Mouse (Mus musculus): ENCODE measurements around the gene Ncln.

The Ncln gene

DNA sequence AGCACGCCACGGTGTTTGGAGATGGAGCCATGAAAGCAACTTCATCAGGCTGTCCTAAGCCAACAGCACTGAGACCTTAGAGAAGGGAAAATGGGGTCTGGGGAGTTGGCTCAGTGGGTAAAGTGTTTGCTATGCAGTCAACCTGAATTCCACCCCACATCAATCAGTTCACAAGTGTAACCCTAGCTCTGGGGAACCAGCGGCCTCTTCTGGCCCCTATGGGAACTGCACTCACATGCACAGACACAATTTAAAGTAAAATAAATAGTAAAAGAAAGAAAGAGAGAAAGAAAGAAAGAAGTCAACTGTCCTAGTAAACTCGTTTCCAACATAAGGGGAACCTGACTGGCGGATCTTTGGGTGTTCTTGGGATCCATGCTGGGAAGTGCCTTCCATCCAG lies 17.6 kb upstream of the Ncln start:
- DNase-seq (ENCODE audit: low spot score in 2 of 2) = no peak

DNA sequence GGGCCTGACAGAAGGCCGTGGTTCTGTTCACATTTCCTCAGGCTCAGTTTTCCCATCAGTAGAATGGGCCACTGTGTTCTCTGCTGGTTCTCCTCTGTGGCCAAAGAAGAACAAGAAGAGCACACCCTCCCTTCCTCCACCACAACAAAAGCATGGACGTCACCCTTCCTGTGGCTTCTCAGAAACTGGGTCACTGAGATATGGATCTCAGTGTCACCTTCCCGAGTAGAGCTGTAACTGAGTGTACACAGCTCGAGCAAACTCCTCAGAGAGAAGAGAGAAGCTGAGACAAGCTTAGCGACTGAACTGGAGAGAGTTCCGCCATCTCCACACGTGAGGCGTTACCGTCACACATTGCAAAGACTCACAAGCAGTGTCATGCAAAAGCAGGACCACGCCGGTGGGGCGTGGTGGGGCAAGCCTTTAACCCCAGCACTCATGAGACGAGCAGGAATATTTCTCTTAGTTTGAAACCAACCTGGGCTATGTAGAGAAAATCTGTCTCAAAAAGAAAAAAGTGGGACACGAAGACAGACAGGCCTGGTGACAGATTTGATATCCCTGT lies 14.1 kb upstream of the Ncln start:
- no peak for DNase-seq (ENCODE audit: low spot score in 2 of 2)

DNA sequence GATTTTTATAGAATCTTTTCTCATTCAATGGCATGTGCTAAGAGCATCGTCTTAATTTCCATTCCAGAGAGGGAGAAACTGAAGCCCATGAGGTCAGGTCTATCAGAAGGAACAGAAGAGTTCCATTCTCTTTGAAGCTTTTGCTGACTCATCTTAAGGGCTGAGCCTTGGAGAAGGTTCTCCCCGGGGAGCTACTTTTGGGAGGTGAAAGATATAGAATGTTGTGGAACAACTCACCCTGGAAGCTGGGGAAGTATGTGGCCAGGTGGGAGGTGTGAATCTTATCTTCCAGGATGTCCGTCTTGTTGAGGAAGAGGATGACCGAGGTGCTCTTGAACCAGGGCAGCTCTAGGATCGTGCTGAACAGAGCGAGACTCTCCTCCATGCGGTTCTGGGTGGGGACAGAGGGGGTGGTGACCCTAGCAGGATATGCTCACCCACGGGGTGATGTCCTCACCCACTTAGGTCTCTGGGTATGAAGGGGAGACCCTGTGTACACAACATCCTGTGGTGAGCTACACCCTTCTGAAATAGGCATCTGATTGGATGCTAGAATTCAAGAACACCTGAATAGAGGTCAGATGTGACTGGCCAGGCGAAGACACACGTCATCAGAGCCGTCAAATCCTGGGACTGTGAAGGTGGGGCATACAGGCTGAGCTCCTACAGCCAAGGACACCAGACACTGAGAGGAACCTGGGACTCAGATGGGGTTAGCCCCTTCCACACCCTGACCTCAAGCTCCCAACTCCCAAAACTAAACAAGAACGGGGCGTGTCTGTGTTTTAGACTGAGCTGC lies 11.7 kb upstream of the Ncln start:
- no peak for DNase-seq (ENCODE audit: low spot score in 2 of 2)

DNA sequence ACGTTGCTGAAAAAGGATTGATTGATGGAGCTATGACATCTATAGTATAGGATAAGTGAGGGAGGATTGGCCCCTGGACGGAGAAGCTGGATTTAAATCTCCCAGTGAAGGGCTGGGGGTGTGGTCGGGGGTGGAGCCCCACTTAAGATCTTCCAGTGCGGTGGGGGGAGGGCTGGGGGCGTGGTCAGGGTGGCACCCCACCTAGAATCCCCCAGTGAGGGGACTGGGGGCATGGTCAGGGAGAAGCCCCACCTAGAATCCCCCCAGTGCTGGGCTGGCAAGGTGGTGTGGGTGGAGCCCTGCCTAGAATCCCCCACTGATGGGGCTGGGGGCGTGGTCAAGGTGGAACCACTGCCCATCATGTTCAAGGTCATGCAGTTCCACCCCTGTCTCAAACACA lies 10.9 kb upstream of the Ncln start:
- DNase-seq (ENCODE audit: low spot score in 2 of 2) = no peak

DNA sequence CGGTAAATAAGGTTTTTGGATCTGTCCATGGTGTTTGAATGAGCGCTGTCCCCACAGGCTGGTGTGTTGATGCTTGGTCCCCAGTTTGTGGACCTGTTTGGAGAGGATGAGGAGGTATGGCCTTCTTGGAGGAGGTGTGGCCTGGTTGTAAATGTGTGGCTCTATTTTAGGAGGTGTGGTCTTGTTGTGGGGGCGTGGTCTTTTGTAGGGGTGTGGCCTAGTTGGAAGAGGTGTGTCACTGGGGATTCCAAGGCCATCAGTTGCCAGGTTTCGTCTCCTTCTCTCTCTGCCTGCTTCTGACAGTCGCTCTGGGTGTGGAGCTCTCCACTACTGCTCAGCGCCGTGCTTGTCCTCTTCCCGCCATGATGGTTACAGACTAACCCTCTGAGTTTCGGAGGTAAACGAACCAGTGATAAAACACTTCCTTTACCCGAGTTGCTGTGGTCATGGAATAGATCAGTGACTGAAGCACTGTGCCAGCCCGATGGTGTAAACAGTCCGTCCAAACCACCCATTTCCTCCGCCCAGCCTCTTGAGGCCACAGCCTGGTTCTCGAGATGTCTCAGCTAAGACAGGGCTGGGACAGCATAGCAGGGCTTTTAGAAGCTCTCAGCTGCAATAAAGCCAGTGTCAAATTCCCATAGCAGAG lies 8.9 kb upstream of the Ncln start:
- no peak for DNase-seq (ENCODE audit: low spot score in 2 of 2)

DNA sequence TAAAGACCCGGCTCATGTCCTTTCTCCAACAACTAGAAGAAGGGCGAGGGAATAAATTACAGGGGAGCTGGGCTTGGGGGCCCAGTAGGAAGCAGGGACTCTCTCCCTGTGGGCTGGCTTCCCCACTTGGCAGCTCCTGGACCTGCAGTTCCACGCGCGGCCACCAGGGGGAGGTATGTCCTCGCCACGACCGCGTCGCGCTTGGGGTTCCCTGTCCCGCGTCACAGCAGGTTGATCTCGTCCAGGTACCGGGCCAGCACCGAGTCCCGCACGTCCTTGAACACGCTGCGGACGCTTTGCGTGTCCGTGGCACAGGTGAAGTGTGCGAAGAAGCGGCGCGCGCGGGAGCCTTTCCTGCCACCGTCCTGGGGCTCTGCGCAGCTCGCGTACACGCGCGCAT lies 6.5 kb upstream of the Ncln start:
- DNase-seq (ENCODE audit: low spot score in 2 of 2) = peak; percentile 82 to 95

DNA sequence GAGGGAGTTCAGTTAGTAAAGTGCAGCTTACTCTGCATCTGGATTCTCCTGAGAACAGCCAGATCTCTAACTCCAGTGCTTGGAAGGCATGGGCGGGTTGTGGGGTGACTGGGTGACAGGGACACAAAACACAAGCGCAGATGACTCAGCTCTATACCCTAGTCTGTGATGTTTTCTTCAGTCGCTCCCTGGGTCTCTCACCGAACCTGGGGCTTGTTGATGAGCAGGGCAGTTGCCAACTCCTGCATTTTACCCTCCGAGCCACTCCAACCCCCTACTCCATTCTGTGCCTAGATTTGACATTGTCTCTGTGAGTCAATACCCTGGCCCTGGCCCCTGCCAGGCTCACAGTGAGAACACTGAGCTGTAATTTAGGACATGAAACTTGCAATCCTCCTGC lies 5.7 kb upstream of the Ncln start:
- DNase-seq (ENCODE audit: low spot score in 2 of 2) = no peak

DNA sequence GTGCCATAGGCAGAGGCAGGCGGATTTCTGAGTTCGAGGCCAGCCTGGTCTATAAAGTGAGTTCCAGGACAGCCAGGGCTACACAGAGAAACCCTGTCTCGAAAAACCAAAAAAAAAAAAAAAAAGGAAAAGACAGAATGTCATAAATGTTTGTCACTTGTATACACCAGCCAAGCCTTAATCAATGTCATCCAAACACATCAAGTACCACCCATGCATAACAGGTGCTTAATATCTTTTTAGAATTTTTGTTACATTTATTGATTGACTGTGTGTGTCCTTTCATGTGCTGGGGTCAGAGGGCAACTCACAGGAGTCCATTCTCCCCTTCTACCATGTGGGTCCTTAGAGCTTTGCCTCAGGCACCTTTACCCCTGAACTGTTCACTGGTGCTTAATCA lies 3.8 kb upstream of the Ncln start, which contains the start of gene S1pr4:
Gene S1pr4 (minus strand): TSS at position 101 of the 400 bp plus-strand sequence.
- DNase-seq (ENCODE audit: low spot score in 2 of 2) = no peak

DNA sequence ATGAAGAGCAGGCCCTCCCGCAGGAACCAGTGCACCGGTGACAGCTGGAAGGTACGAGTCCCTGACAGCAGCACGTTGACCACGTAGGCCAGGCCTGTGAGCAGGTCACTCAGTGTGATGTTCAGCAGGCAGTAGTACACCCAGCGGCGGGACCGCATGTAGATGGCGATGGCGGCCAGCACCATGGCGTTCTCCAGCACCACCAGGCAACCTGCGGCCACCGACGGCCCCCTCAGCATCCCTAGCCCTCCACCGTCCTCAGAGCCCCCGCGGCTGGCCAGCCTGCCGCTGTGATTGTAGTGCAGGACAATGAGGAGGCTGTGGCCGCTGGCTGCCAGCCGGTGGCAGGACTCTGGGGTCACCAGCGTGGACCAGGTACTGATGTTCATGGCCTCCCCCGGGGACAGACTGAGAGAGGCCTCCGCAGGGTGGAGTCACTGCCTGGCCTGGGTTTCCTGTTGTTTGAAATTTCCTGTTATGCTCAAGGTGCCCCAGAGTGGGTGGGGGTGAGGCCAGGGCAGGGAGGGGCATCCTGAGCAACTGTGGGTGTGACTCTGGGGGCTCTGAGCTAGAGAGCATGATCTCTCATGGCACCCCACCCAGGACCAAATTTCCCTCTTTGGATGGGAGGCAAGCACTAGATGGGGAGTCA lies 3.2 kb upstream of the Ncln start:
- peak; percentile 78 to 82 for DNase-seq (ENCODE audit: low spot score in 2 of 2)

DNA sequence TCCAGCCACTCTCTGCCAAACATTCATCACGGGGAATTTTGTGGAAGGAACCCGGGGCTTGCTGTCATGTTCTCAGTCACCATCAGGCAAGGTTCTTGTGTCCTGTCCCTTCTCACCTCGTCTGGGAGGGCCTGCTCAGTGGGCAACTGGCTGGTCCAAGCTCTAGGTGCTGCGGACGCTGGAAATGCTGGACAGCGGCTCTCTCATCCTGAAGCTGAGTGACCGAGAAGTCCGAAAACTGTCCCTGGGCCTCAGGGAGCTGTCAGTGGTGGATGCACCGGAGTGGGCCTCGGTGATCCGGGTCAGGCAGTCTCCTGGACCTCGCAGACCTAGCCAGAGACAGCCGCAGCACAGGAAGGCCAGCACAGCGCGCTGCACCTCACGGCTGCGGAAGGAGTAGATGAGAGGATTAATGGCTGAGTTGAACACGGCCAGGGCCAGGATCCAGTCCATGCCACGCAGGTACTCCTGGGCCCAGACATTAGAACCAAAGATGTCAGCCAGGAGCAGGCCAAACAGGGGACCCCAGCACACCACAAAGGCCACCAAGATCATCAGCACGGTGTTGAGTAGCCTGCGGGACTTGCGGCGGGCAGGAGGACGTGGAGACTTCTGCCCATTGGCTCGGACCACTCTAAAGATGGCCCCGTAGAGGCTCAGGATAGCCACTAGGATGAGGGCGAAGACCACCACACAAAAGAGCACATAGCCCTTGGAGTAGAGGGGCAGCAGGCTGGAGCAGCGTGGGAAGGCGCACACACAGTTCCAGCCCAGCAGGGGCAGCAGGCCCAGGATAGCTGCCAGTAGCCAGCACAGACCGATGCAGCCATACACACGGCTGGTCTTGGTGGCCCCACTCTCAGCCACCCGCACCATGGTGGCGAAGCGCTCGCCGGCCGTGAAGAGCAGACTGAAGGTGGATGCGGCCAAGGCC lies 2.4 kb upstream of the Ncln start:
- no peak for DNase-seq (ENCODE audit: low spot score in 2 of 2)

DNA sequence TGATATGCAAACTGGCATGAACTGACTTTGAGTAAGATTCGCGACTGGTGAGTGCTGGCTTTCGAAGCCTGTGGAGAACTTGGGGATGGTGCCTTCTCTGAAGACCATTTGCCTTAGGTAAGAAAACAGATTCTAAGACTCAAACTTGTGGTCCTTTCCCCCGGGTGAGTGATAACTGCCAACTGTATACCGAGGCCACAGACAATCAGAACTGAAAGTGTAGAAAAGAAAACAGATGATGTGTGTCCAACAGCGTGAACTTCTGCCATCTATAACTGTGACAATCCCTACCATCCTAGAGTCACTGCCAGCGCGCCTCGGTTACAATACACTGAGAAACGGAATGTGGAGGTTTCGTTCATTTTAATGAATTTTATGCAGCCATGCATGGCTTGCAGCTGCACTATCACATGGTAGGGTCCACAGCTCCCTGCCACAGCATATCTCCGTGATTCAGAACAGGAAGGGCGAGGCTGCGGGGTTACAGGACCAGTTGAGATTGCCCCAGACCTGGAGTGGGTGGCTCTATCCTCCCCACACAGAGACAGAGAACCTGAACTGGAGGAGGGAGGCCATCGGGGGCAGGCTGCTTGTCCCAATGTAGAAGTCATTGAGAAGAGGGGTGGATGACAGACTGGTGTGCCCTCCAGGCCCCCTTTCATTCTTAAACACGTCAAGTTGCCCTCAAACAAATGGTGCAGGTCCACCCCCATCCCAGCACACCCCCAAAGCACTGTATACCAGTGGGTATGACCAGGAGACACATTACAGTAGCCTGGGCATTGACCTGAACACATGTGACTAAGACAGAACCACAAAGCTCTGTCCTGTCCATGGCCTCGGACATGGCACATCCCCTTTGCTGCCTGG lies 1.4 kb upstream of the Ncln start:
- DNase-seq (ENCODE audit: low spot score in 2 of 2) = peak in 1 of 2 experiments; percentile 32

DNA sequence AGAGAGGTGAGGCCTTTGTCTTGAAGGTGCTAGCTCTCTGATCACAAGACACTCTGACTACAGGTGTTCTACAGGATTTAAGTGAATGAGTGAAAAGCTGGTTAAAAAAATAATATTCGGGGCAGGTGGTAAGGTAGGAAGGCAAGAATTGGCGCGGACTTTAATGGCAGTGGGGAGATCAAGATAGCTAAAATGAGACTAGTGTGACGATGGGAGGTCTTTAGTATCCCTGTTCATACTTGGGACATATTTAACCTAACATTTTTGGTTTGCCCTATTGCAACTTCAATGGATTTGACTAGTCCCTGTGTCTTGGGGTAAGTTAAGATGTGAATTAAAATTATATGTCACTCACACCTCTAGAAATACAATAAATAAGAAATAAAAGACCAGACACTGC lies 777 bp upstream of the Ncln start:
- no peak for DNase-seq (ENCODE audit: low spot score in 2 of 2)

DNA sequence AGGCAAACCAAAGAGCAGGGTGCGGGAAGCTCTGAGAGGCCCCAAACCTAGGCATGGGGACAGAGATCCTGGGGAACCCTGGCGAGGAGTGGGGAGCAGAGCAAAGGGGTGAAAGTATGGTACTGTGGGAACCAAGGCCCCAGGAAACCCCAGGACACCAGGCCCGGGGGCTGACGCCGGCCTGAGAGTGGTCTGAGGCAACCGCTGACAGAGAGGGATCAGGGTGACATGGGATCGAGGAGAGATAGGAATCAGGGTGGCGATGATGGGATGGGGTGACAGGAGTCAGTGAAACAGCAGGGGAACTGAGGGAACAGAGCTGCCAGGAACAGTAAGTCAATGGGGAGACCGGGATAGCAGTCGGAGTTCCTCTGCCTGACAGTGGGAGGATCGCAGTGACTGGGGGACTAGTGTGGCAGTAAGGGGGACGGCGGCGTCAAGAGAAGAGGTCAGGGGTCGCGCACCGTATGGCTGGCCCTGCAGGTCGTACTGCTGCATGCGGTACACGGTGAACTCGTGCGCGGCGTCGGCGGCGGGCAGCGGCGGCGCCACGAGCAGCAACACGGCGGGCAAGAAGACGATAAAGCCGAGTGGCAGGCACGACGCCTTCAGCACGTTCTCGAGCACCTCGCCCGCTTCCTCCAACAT lies 452 bp downstream of the Ncln start:
- no peak for DNase-seq (ENCODE audit: low spot score in 2 of 2)

DNA sequence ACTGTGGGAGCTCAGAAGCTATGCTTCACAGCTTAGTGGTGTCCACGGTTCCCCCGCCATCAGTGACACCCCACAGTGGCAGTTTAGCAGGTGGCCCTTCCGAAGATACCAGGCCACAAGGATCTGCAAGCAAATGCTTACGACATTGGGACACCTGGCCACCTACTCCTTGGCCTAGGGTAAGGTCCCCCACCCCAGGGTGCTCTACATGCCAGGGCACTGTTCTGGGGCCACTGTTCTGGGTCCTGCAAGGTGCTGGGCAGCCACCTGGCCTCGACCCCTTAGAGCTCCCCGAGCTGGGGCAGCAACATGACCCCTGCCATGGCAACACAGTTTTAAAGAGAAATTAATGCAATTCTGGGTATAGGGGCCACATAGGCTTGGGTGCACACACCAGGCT lies 1.0 kb downstream of the Ncln start:
- no peak for DNase-seq (ENCODE audit: low spot score in 2 of 2)

DNA sequence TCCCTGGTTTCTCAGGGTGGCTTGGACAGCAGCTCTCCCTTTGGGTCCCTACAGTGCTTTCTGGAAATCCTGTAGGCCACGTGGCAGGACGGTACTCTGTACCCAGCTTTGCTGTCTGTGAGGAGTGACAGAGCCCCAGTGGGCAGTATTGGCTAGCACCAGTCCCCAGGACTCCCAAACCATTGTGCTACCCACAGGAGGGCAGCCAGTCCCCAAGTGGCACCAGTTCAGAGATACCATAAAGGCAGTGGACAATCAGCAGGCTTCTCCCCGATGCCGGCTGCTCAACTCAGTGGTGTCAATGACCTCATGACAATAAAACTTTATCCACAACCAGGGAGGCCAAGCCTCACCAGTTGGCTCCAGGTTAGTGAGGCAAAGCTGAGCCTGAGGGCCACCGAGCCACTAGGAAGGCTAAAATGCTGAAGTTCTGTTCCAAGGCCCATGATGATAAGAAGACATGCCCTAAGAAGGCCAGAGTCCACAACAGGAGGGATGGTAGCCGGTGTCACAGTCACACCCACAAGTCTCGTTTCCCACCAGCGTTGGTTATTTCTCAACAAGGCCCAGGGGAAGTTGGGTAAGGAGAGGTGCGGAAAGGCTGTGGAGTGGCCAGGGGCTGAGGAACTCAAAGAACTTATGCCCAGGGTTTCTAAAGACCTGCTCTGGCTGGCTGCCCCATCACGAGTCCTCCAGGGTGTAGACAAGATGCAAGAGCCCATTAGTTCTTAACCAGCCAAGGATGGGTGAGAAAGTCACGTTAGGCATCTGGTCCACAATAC lies 1.7 kb downstream of the Ncln start:
- DNase-seq (ENCODE audit: low spot score in 2 of 2) = no peak

DNA sequence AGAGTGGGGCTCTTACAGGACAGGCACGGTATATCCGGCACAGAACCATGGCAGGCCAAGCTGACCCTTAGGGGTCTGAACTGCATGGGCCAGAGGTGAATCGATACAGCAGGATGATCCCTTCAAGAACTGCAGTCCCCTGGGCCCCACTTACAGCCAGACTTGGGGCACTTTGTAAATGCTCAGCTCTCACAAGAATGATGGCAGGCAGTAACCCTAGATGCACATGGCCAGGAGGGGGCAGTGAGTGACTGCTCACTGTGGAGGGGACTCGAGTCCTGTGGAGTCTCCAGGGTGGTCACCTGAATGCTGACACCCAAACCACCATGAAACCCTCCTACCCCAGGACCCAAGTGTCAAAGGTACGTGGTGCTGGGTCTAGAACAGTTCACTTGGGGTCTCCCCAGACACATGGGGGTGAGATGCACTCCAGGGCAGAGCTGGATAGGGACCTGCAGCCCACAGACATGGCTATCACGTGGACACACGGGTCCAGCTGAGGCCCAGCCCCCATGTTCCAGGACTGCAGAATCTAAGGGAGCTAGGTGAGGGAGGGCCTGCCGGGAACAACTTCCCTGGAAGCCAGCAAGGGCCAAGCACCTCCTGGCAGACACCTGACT lies 2.5 kb downstream of the Ncln start:
- peak in 1 of 2 experiments; percentile 35 for DNase-seq (ENCODE audit: low spot score in 2 of 2)

DNA sequence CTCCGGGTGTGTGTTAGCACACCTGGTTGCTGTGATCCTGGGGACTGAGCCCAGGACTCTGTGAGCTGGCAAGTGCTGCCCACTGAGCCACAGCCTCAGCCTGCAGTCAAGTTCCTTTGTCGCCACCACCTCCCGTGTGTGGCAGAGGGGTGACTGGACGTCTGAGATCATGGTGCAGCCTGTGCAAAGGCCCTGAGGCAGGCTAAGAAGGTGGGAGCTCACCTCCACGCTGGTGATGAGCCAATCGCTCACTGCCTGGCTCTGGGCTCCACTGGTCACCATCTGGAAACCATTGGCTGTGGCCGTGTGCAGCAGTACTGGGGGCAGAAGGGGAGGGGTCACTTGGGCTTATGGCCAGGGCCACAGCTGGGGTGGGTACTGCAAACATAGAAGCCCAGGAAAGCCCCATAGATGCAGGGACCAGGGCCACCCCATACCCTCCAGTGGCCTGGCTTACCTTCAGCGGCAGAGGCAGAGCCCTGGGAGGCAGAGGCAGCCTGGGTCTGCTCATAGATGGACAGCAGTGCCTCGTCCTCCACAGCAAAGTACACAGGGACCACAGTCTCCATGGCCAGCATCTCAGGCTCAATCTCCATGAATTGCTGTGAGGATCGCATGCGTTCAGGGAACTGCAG lies 3.5 kb downstream of the Ncln start:
- DNase-seq (ENCODE audit: low spot score in 2 of 2) = no peak

DNA sequence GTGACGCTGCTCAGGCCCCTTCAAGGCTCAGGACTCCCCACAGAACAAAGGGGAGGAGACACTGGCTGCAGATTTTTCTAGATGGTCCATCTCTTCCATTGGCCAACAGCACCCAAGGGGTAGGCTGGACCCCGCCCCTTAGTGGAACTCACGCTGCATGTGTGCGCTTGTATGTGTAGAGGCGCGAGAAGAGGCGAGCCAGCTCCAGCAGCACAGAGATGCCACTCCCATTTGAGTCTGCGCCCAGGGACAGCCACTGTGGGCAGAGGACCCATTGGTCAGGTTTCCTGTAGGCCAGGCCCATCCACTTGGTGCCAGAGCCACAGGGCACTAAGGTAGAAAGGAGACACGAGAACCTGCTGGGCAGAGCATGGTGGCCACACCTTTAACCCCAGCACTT lies 5.2 kb downstream of the Ncln start:
- no peak for DNase-seq (ENCODE audit: low spot score in 2 of 2)

Data from thymus, postnatal 10 days (tissue).